ENCODE assay signal across 28 mouse cellular contexts in genomic region chr1:81145576-81145975, GRCm38 (mm10).
"Had no signal": no experiment of that assay in that cellular context is flagged by ENCODE, and none has a peak within 500 bp of the region (broad histone marks: within the 10 kb centered on the region; RNA-seq: fewer than 3 reads in every experiment).

No protein-coding gene starts in this region.

- H3K4me2 ChIP-seq: heart, embryonic 12.5 days; hindbrain, embryonic 12.5 days; hindbrain, embryonic 14.5 days; kidney, embryonic 15.5 days; limb, embryonic 13.5 days; limb, embryonic 15.5 days; liver, embryonic 12.5 days had no signal

- H3K9me3 ChIP-seq: heart, embryonic 12.5 days; hindbrain, embryonic 10.5 days; hindbrain, embryonic 12.5 days; kidney, embryonic 15.5 days; limb, embryonic 13.5 days; limb, embryonic 15.5 days; liver, embryonic 12.5 days had no signal

- ATAC-seq: hindbrain, embryonic 16.5 days; inflammation-experienced regulatory T-cells, adult 6 months; intestine, embryonic 16.5 days; liver, embryonic 12.5 days had no signal

- DNase-seq: gastrocnemius, postnatal 14 days; gastrocnemius, postnatal 36 days; heart, adult 11 months; heart, adult 2 months; heart, postnatal 10 days; heart, postnatal 4 days; kidney, adult 11 months; kidney, adult 2 months; kidney, adult 9 months; kidney, postnatal 14 days; kidney, postnatal 36 days; layer of hippocampus, adult 9-11 months; layer of hippocampus, postnatal 36 days; left cerebral cortex, postnatal 4 days; lung, adult 2 months had no signal

- H3K4me3 ChIP-seq: heart, adult 2 months; heart, embryonic 12.5 days; hindbrain, embryonic 10.5 days; hindbrain, embryonic 12.5 days; kidney, embryonic 15.5 days; limb, embryonic 13.5 days; limb, embryonic 15.5 days; liver, embryonic 12.5 days had no signal

- H3K36me3 ChIP-seq: heart, embryonic 12.5 days; hindbrain, embryonic 10.5 days; hindbrain, embryonic 12.5 days; kidney, embryonic 15.5 days; limb, embryonic 13.5 days; limb, embryonic 15.5 days; liver, embryonic 12.5 days had no signal

- H3K27ac ChIP-seq: heart, adult 2 months; hindbrain, embryonic 10.5 days; hindbrain, embryonic 12.5 days; hindbrain, embryonic 14.5 days; kidney, embryonic 15.5 days; kidney, postnatal 0 days; limb, embryonic 13.5 days; limb, embryonic 15.5 days; liver, embryonic 12.5 days; liver, embryonic 14.5 days had no signal

- H3K27me3 ChIP-seq: heart, embryonic 12.5 days; hindbrain, embryonic 12.5 days; kidney, embryonic 15.5 days; limb, embryonic 13.5 days; limb, embryonic 15.5 days; liver, embryonic 12.5 days had no signal

- H3K9ac ChIP-seq: heart, embryonic 12.5 days; hindbrain, embryonic 12.5 days; hindbrain, embryonic 14.5 days; kidney, embryonic 15.5 days; limb, embryonic 13.5 days; limb, embryonic 15.5 days; liver, embryonic 12.5 days; liver, embryonic 14.5 days had no signal

- H3K4me1 ChIP-seq: heart, embryonic 12.5 days; hindbrain, embryonic 10.5 days; hindbrain, embryonic 12.5 days; kidney, embryonic 15.5 days; limb, embryonic 13.5 days; limb, embryonic 15.5 days; liver, embryonic 12.5 days had no signal
